Mouse (Mus musculus): ENCODE results near the gene Sf3a1.

GRCm38 (mm10) chr11:4229841-4230240 lies 69.7 kb downstream of the Sf3a1 start:
- TF ChIP-seq POLR2A (IDR thresholded peaks at IDR 0.05; ENCODE audit: insufficient read depth, low read depth, low read length) (no peak), CTCF (IDR thresholded peaks at IDR 0.05) (no peak), EP300 (IDR thresholded peaks at IDR 0.05; ENCODE audit: insufficient read depth, low read depth, low read length) (no peak)
